Mouse (Mus musculus): ENCODE data around the gene Ctcf.
"Not testable (repeated sequence)": the region's sequence is repeated elsewhere in the genome, so short reads cannot be mapped to it uniquely, and the experiment has no call there.

The Ctcf gene

GRCm38 (mm10) chr8:105636018-105636962 lies at the start of gene Ctcf:
TSS of gene Ctcf (plus strand) at chr8:105636568.
- peak; percentile 94 for DNase-seq (ENCODE audit: low spot score)

- DNase-seq (ENCODE audit: low spot score) = no peak
These were observed 43.9 kb upstream of the Ctcf start for GRCm38 (mm10) chr8:105592431-105592830.

- no peak for DNase-seq (ENCODE audit: low spot score)
These were observed 42.5 kb upstream of the Ctcf start for GRCm38 (mm10) chr8:105593859-105594258.

GRCm38 (mm10) chr8:105594451-105595242 lies 41.7 kb upstream of the Ctcf start:
- DNase-seq (ENCODE audit: low spot score) = no peak

- DNase-seq (ENCODE audit: low spot score) = peak; percentile 80
These were observed 39.9 kb upstream of the Ctcf start for GRCm38 (mm10) chr8:105596362-105597034.

GRCm38 (mm10) chr8:105598777-105599176 lies 37.6 kb upstream of the Ctcf start:
- no peak for DNase-seq (ENCODE audit: low spot score)

GRCm38 (mm10) chr8:105601301-105601700 lies 35.1 kb upstream of the Ctcf start:
- no peak for DNase-seq (ENCODE audit: low spot score)

GRCm38 (mm10) chr8:105602540-105602939 lies 33.8 kb upstream of the Ctcf start:
- not testable (repeated sequence) for DNase-seq (ENCODE audit: low spot score)

- peak; percentile 86 for DNase-seq (ENCODE audit: low spot score)
These were observed 31.5 kb upstream of the Ctcf start, which contains the start of gene Ripor1 for GRCm38 (mm10) chr8:105604804-105605381. TSS of gene Ripor1 (plus strand) at chr8:105605255.

- peak; percentile 54 for DNase-seq (ENCODE audit: low spot score)
These were observed 30.7 kb upstream of the Ctcf start for GRCm38 (mm10) chr8:105605491-105606188.

GRCm38 (mm10) chr8:105606189-105607023 lies 30.0 kb upstream of the Ctcf start:
- peak; percentile 80 for DNase-seq (ENCODE audit: low spot score)

- DNase-seq (ENCODE audit: low spot score) = no peak
These were observed 29.3 kb upstream of the Ctcf start for GRCm38 (mm10) chr8:105607062-105607461.

- DNase-seq (ENCODE audit: low spot score) = peak; percentile 63
These were observed 28.7 kb upstream of the Ctcf start for GRCm38 (mm10) chr8:105607684-105608083.

GRCm38 (mm10) chr8:105609355-105609754 lies 27.0 kb upstream of the Ctcf start:
- DNase-seq (ENCODE audit: low spot score) = no peak

GRCm38 (mm10) chr8:105609771-105610170 lies 26.6 kb upstream of the Ctcf start:
- no peak for DNase-seq (ENCODE audit: low spot score)

GRCm38 (mm10) chr8:105611836-105612235 lies 24.5 kb upstream of the Ctcf start:
- no peak for DNase-seq (ENCODE audit: low spot score)

- DNase-seq (ENCODE audit: low spot score) = no peak
These were observed 23.3 kb upstream of the Ctcf start for GRCm38 (mm10) chr8:105613037-105613436.

- DNase-seq (ENCODE audit: low spot score) = no peak
These were observed 22.4 kb upstream of the Ctcf start for GRCm38 (mm10) chr8:105613830-105614511.

- no peak for DNase-seq (ENCODE audit: low spot score)
These were observed 20.4 kb upstream of the Ctcf start for GRCm38 (mm10) chr8:105615942-105616341.

Measured in retina, embryonic 14.5 days (tissue).